Mouse (Mus musculus): ENCODE results near the gene Emb. TPM values are rescaled to one million over a fixed set of nuclear protein-coding genes. Genes with fewer than 3 reads are reported as not detected.

The Emb gene
- polyA plus RNA-seq, 1 experiment from 2014 or later: 2.8 TPM

DNA sequence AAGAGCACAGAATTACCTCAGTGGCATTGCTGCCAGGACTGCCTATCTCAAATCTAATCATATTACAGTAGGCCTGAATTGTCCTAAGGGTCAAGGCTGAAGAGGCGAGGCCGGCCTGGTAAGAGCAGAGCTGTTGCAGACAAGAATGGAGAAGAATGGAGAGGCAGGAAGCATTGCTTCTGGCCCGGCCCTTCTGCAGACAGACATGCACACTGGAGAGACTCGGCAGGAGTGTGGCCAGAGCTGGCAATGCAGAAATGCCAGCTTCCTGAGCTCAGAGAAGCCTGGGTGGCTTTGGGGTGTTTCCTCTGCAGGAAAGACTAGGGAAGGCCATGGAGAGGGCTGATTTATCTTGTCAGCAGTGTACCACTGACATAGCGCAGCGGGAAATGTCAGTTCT is 17.2 kb downstream of the Emb start:
- TF ChIP-seq CTCF (IDR thresholded peaks at IDR 0.05; ENCODE audit: low read depth): no peak
- no peaks in the 10 kb centered on the region for H3K9me3 ChIP-seq (ENCODE audit: control insufficient read depth)
- no peak for ATAC-seq
- no peaks in the 10 kb centered on the region for H3K36me3 ChIP-seq (ENCODE audit: control insufficient read depth, insufficient read depth)
- H3K27ac ChIP-seq (ENCODE audit: low read depth, low read length): no peak overlapping the region
- peaks cover 19% of the 10 kb centered on the region for H3K27me3 ChIP-seq (replicated peaks; ENCODE audit: control insufficient read depth, insufficient read depth, low read length)
- no peak overlapping the region for H3K9ac ChIP-seq (ENCODE audit: low read depth, low read length)
- H3K4me1 ChIP-seq (replicated peaks; ENCODE audit: control insufficient read depth, insufficient read depth, low read length): no peaks in the 10 kb centered on the region; the same call in 1 of the 2 replicates
- 61% methylated on average over 6 of the region's 6 CpGs for WGBS
- H3K4me2 ChIP-seq (replicated peaks; ENCODE audit: low read depth): no peak overlapping the region
- H3K4me3 ChIP-seq (ENCODE audit: low read depth, low read length): no peak overlapping the region

DNA sequence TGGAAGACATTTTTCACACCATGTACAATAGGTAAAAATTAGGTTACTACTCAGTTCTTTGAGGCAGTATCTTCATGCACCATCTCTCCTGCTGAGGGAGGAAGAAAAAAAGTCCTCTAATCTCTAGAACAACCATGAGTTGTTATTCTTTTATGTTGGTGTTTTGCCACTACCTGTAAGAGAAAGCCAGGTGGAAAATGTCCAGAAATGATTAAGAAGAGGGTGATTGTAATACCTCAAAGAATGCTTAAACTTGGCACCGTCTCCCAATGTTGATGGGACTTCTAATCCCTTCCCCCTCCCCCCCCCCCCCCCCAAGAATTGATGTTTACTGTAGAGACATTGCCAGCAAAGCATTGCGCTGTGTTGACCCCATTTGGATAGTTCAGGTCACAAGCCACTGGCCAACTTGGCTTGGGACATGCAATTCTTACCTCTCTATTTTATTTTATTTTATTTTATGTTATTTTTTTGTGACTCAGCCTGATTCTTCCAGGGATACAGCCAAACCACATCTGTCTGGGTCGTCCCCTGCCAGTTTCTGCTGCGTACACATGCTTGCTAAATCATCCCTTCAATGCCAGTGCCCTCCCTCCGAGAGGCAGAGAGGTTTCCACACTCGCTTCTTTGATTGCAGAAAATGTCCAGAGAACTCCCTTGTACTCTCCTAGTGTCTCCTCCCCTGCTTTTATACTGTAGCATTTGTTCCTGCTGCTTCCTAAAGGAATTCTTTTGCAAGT is 22.2 kb downstream of the Emb start:
- H3K9ac ChIP-seq (ENCODE audit: low read depth, low read length): no peak overlapping the region
- no peak overlapping the region for H3K4me3 ChIP-seq (ENCODE audit: low read depth, low read length)
- no peaks in the 10 kb centered on the region for H3K27me3 ChIP-seq (replicated peaks; ENCODE audit: control insufficient read depth, insufficient read depth, low read length)
- H3K27ac ChIP-seq (ENCODE audit: low read depth, low read length): no peak overlapping the region
- no peaks in the 10 kb centered on the region for H3K36me3 ChIP-seq (ENCODE audit: control insufficient read depth, insufficient read depth)
- H3K4me1 ChIP-seq (replicated peaks; ENCODE audit: control insufficient read depth, insufficient read depth, low read length): no peaks in the 10 kb centered on the region
- TF ChIP-seq CTCF (IDR thresholded peaks at IDR 0.05; ENCODE audit: low read depth): no peak
- no peak for ATAC-seq
- no peak overlapping the region for H3K4me2 ChIP-seq (replicated peaks; ENCODE audit: low read depth)
- WGBS: 78% methylated on average over 6 of the region's 6 CpGs
- no peaks in the 10 kb centered on the region for H3K9me3 ChIP-seq (ENCODE audit: control insufficient read depth)

DNA sequence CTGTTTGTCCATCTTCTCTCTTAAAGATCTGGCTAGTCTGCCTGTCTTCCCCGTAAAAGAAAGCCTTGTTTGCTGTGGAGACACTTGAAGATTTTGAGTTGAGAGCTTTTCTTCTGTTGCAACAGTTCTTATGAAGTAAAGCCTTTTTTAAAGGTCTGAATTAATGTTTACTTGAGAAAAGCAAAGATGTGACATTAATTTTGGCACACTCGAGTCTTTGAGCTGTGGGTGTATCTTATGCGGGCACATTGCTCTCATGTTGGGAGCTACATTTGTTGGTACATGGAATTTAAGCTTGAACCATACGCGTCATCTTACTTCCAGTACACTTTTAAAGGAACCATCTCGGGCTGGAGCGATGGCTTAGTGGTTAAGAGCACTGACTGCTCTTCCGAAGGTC is 25.5 kb downstream of the Emb start:
- Histone ChIP-seq H3K9me3 (ENCODE audit: control insufficient read depth) (no peaks in the 10 kb centered on the region), H3K4me2 (replicated peaks; ENCODE audit: low read depth) (no peak overlapping the region), H3K4me1 (replicated peaks; ENCODE audit: control insufficient read depth, insufficient read depth, low read length) (no peaks in the 10 kb centered on the region), H3K27ac (ENCODE audit: low read depth, low read length) (no peak overlapping the region), H3K36me3 (ENCODE audit: control insufficient read depth, insufficient read depth) (no peaks in the 10 kb centered on the region), H3K4me3 (ENCODE audit: low read depth, low read length) (no peak overlapping the region), H3K27me3 (replicated peaks; ENCODE audit: control insufficient read depth, insufficient read depth, low read length) (no peaks in the 10 kb centered on the region), H3K9ac (ENCODE audit: low read depth, low read length) (no peak overlapping the region)
- WGBS: 92% methylated on average over 8 of the region's 8 CpGs
- ATAC-seq: no peak
- TF ChIP-seq CTCF (IDR thresholded peaks at IDR 0.05; ENCODE audit: low read depth): no peak

DNA sequence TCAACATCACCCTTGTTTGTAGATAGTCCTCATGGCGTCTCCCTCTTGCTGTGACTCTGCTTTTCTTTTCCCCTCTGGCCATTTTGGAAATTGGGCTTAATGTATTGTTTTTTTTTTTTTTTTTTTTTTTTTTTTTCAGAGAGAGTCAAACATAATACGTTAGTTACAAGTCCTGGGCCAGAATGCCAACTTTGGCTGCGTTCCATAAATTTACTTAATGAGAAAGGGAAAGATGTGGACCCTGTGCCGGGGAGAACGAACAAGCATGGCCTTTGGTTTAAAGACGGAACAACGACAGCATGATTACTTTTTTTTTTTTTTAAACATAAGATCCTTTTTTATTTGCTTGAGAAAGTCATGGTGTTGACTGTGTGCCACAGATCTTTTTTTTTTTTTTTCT is 26.1 kb downstream of the Emb start:
- WGBS: 82% methylated on average over 7 of the region's 7 CpGs
- no peak for TF ChIP-seq CTCF (IDR thresholded peaks at IDR 0.05; ENCODE audit: low read depth)
- H3K4me2 ChIP-seq (replicated peaks; ENCODE audit: low read depth): no peak overlapping the region
- H3K36me3 ChIP-seq (ENCODE audit: control insufficient read depth, insufficient read depth): no peaks in the 10 kb centered on the region
- H3K9me3 ChIP-seq (ENCODE audit: control insufficient read depth): no peaks in the 10 kb centered on the region
- no peak overlapping the region for H3K9ac ChIP-seq (ENCODE audit: low read depth, low read length)
- no peaks in the 10 kb centered on the region for H3K4me1 ChIP-seq (replicated peaks; ENCODE audit: control insufficient read depth, insufficient read depth, low read length)
- no peak for ATAC-seq
- H3K27ac ChIP-seq (ENCODE audit: low read depth, low read length): no peak overlapping the region
- H3K27me3 ChIP-seq (replicated peaks; ENCODE audit: control insufficient read depth, insufficient read depth, low read length): no peaks in the 10 kb centered on the region
- no peak overlapping the region for H3K4me3 ChIP-seq (ENCODE audit: low read depth, low read length)

DNA sequence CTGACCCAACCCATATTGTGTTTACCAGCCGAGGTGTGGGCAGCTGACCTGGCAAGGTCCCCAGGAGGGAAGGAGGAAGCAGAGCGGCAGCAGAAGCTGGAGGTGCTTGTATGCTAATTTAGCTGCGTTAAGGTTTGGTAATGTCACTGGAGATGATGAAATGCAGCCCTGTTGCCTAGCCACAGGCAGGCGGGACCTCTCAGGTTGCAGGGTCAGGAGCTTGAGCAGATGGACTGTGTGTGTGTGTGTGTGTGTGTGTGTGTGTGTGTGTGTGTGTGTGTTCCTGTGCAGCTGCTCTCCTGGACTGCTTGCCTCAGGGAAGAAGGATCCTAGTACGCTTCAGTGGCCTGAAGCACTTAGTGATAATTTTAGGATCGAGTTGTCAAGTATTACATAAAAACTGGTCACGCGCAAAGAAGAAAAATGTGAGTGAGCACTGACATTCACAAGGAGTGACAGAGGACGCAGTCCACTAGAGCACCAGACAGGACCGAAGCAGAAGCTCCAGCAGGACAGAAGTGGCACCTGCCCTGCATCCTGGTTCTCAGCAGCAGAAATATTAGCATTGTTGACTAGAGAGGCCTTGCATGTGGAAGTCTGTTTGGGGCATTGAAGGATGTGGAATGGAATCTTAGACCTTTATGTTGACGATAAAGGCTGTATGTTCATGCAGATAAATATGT is 27.3 kb downstream of the Emb start:
- no peak overlapping the region for H3K9ac ChIP-seq (ENCODE audit: low read depth, low read length)
- H3K4me3 ChIP-seq (ENCODE audit: low read depth, low read length): no peak overlapping the region
- no peaks in the 10 kb centered on the region for H3K9me3 ChIP-seq (ENCODE audit: control insufficient read depth)
- H3K27me3 ChIP-seq (replicated peaks; ENCODE audit: control insufficient read depth, insufficient read depth, low read length): no peaks in the 10 kb centered on the region
- no peak; the same call in 1 of the 2 replicates for ATAC-seq
- no peak overlapping the region for H3K27ac ChIP-seq (ENCODE audit: low read depth, low read length)
- TF ChIP-seq CTCF (IDR thresholded peaks at IDR 0.05; ENCODE audit: low read depth): no peak
- no peak overlapping the region for H3K4me2 ChIP-seq (replicated peaks; ENCODE audit: low read depth)
- no peaks in the 10 kb centered on the region for H3K4me1 ChIP-seq (replicated peaks; ENCODE audit: control insufficient read depth, insufficient read depth, low read length)
- H3K36me3 ChIP-seq (ENCODE audit: control insufficient read depth, insufficient read depth): no peaks in the 10 kb centered on the region
- WGBS: 44% methylated on average over 11 of the region's 11 CpGs

DNA sequence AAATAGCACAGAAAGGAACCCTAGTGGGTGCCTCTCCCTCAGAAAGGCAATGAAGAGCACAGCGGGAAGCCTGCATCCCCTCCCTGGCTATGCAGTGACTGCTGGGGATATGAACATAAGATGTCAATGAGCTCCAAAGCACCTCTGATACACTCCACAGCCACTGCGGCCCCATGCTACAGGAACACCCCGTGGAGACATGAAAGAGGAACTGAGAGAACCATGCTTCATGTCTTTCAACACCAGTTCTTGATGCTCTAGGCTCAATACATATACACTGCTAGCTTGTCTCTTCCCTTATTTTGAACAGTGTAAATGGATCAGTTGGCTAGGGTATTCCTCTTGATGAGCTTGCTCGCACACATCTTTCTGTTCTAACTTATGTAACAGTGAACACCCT is 28.8 kb downstream of the Emb start:
- no peak for ATAC-seq
- Histone ChIP-seq H3K27ac (ENCODE audit: low read depth, low read length) (no peak overlapping the region), H3K4me1 (replicated peaks; ENCODE audit: control insufficient read depth, insufficient read depth, low read length) (no peaks in the 10 kb centered on the region), H3K9ac (ENCODE audit: low read depth, low read length) (no peak overlapping the region), H3K9me3 (ENCODE audit: control insufficient read depth) (no peaks in the 10 kb centered on the region), H3K4me3 (ENCODE audit: low read depth, low read length) (no peak overlapping the region), H3K27me3 (replicated peaks; ENCODE audit: control insufficient read depth, insufficient read depth, low read length) (no peaks in the 10 kb centered on the region), H3K4me2 (replicated peaks; ENCODE audit: low read depth) (no peak overlapping the region), H3K36me3 (ENCODE audit: control insufficient read depth, insufficient read depth) (no peaks in the 10 kb centered on the region)
- WGBS: 91% methylated on average over 4 of the region's 4 CpGs
- no peak for TF ChIP-seq CTCF (IDR thresholded peaks at IDR 0.05; ENCODE audit: low read depth)
